Mouse (Mus musculus) E14TG2a.4 (cell line): ENCODE measurements around the gene Ccdc93.

Source experiments
- CTCF ChIP-seq: conservative IDR thresholded peaks from 2 replicates; pipeline ENCODE4 v1.5.1; 2014; ENCODE audit warnings: low read length
- POU5F1 ChIP-seq: IDR thresholded peaks from 2 replicates; pipeline ENCODE4 v1.6.1; 2014; ENCODE audit warnings: low read length, borderline replicate concordance

DNA sequence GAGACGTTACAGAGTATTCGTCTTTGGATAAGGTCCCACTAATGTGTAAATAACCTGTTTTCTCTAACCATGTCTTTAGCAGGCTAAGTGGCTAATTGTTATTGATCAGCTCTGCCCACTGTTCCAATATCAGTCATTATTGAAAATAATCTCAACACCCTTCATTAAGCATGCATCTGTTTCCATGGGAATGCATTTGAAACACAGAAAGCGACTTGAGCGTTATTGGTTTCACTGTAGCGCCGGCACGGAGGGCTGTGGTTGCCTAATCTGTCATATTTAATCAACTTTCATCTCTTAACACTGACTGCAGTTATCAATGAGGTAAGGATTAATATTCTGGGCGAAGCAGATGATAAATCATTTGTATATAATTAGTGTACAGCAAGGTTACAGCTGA lies 40.0 kb upstream of the Ccdc93 start:
- no peak for TF ChIP-seq CTCF
- no peak for TF ChIP-seq POU5F1
